Mouse (Mus musculus): ENCODE measurements around the gene A930017K11Rik.
A peak's percentile ranks its signal among the peaks of the same experiment; 100 is the strongest.

A930017K11Rik gene

GRCm38 (mm10) chr17:25951803-25952623, at the start of gene A930017K11Rik:
Gene A930017K11Rik, minus strand, starts transcription at chr17:25952565.
- DNase-seq (ENCODE audit: low read depth, low spot score) = no peak

GRCm38 (mm10) chr17:25998425-25998824, 46.1 kb upstream of the A930017K11Rik start:
- no peak for DNase-seq (ENCODE audit: low read depth, low spot score)

- no peak for DNase-seq (ENCODE audit: low read depth, low spot score)
Measured at GRCm38 (mm10) chr17:25993489-25993888, 41.1 kb upstream of the A930017K11Rik start.

- DNase-seq (ENCODE audit: low read depth, low spot score) = no peak
Measured at GRCm38 (mm10) chr17:25992274-25992673, 39.9 kb upstream of the A930017K11Rik start.

- no peak for DNase-seq (ENCODE audit: low read depth, low spot score)
Measured at GRCm38 (mm10) chr17:25990331-25990730, 38.0 kb upstream of the A930017K11Rik start.

GRCm38 (mm10) chr17:25985306-25986294, 33.2 kb upstream of the A930017K11Rik start, which contains the start of gene Capn15:
Gene Capn15, minus strand, starts transcription at chr17:25985796.
- peak; percentile 98 for DNase-seq (ENCODE audit: low read depth, low spot score)

- DNase-seq (ENCODE audit: low read depth, low spot score) = no peak
Measured at GRCm38 (mm10) chr17:25984556-25985305, 32.4 kb upstream of the A930017K11Rik start.

- no peak for DNase-seq (ENCODE audit: low read depth, low spot score)
Measured at GRCm38 (mm10) chr17:25984066-25984465, 31.7 kb upstream of the A930017K11Rik start.

GRCm38 (mm10) chr17:25982913-25983312, 30.5 kb upstream of the A930017K11Rik start:
- DNase-seq (ENCODE audit: low read depth, low spot score) = no peak

GRCm38 (mm10) chr17:25980854-25981253, 28.5 kb upstream of the A930017K11Rik start:
- DNase-seq (ENCODE audit: low read depth, low spot score) = peak; percentile 49

- no peak for DNase-seq (ENCODE audit: low read depth, low spot score)
Measured at GRCm38 (mm10) chr17:25979829-25980738, 27.7 kb upstream of the A930017K11Rik start.

- no peak for DNase-seq (ENCODE audit: low read depth, low spot score)
Measured at GRCm38 (mm10) chr17:25970954-25971707, 18.8 kb upstream of the A930017K11Rik start.

GRCm38 (mm10) chr17:25970448-25970847, 18.1 kb upstream of the A930017K11Rik start:
- DNase-seq (ENCODE audit: low read depth, low spot score) = no peak

GRCm38 (mm10) chr17:25968176-25968575, 15.8 kb upstream of the A930017K11Rik start:
- no peak for DNase-seq (ENCODE audit: low read depth, low spot score)

GRCm38 (mm10) chr17:25967652-25968051, 15.3 kb upstream of the A930017K11Rik start:
- DNase-seq (ENCODE audit: low read depth, low spot score) = no peak

GRCm38 (mm10) chr17:25964271-25964670, 11.9 kb upstream of the A930017K11Rik start:
- no peak for DNase-seq (ENCODE audit: low read depth, low spot score)

GRCm38 (mm10) chr17:25962413-25962905, 10.1 kb upstream of the A930017K11Rik start:
- no peak for DNase-seq (ENCODE audit: low read depth, low spot score)

- DNase-seq (ENCODE audit: low read depth, low spot score) = no peak
Measured at GRCm38 (mm10) chr17:25961566-25961965, 9.2 kb upstream of the A930017K11Rik start.
